Mouse (Mus musculus): ENCODE results near the gene Nap1l1.

DNA sequence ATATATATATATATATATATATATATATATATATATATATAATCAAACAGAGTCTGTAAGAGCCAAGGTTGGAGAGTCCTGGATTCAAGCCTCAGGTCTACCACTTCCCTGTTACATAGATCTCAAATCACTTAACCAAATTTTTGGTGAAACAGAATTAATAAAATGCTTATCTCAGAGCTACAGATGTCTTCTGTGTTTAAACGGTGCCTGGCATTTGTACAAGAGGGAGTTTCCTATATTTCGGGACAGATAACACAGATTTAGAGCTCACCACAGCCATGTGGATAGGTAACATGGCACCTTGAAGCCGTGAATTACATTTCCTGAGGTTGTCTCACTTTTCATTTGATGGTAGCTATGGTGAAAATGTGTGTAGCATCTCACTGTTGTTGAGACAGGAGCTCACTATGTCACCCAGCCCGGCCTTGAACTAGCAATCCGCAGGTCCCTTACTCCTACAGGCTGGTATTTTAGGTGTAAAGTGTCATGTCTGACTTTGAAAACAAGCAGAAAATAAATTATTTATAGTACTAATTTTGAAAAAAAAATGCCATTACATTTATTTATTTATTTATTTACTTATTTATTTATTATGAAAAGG, 41.4 kb downstream of the Nap1l1 start:
- TF ChIP-seq CTCF (IDR thresholded peaks at IDR 0.05; ENCODE audit: low read depth, low read length) (no peak), GATA1 (IDR thresholded peaks at IDR 0.05; ENCODE audit: borderline replicate concordance, low read length) (no peak), POLR2AphosphoS5 (IDR thresholded peaks at IDR 0.05; ENCODE audit: insufficient replicate concordance, low read depth, low read length) (no peak), TAL1 (conservative IDR thresholded peaks at IDR 0.05; ENCODE audit: low read depth, low read length) (peak; percentile 51)

Measured in G1E (cell line).